Comparison of ENCODE assay signal across 15 mouse cellular contexts in genomic region chr3:135699523-135700264, GRCm38 (mm10). TPM values are rescaled to one million over a fixed set of nuclear protein-coding genes. Genes with fewer than 3 reads are reported as not detected.
DNase-seq lines count a peak whose midpoint lies in the region; ATAC-seq and TF ChIP-seq lines count a peak whose summit lies in the region.
"Had no signal": no experiment of that assay in that cellular context is flagged by ENCODE, and none has a peak within 500 bp of the region (broad histone marks: within the 10 kb centered on the region; RNA-seq: fewer than 3 reads in every experiment).

No protein-coding gene starts in this region.

- TF ChIP-seq EP300 in stomach, postnatal 0 days (optimal IDR thresholded peaks at IDR 0.05), result no peak

- 58% methylated on average over 10 of the region's 10 CpGs for WGBS in heart, embryonic 10.5 days
- WGBS in lung, embryonic 15.5 days, result 57% methylated on average over 10 of the region's 10 CpGs
- WGBS in stomach, postnatal 0 days, result 51% methylated on average over 10 of the region's 10 CpGs

- H3K36me3 ChIP-seq in heart, embryonic 10.5 days, result no peaks in the 10 kb centered on the region
- no peaks in the 10 kb centered on the region for H3K36me3 ChIP-seq in lung, embryonic 15.5 days
- H3K36me3 ChIP-seq in stomach, postnatal 0 days (ENCODE audit: control insufficient read depth, insufficient read depth, low read length), result no peaks in the 10 kb centered on the region
- H3K36me3 ChIP-seq: neural tube, embryonic 13.5 days had no signal

- H3K27me3 ChIP-seq in heart, embryonic 10.5 days (ENCODE audit: insufficient read depth, poor library complexity, severe bottlenecking), result no peaks in the 10 kb centered on the region
- H3K27me3 ChIP-seq in lung, embryonic 15.5 days, result no peaks in the 10 kb centered on the region
- H3K27me3 ChIP-seq in stomach, postnatal 0 days (ENCODE audit: control insufficient read depth, insufficient read depth, low read length), result no peaks in the 10 kb centered on the region
- H3K27me3 ChIP-seq: neural tube, embryonic 13.5 days had no signal

- intact Hi-C loops in heart, postnatal 36 days (cut with DNase I), result no loop called here
- intact Hi-C loops in heart, postnatal 10 days (cut with DNase I), result no loop called here
- intact Hi-C loops in left cerebral cortex, postnatal 10 days (cut with DNase I), result no loop called here

- DNase-seq in heart, embryonic 10.5 days (ENCODE audit: low spot score), result no peak
- DNase-seq in heart, postnatal 36 days, result no peak
- DNase-seq in lung, postnatal 4 days, result no peak
- peak; percentile 41 for DNase-seq in heart, postnatal 10 days
- no peak for DNase-seq in stomach, postnatal 0 days (ENCODE audit: low spot score)
- DNase-seq in cerebellum, postnatal 14 days, result no peak
- no peak for DNase-seq in left cerebral cortex, postnatal 10 days (ENCODE audit: extremely low spot score in 1 of 2, low spot score in 2 of 2)
- DNase-seq: gastrocnemius, postnatal 10 days; midbrain, embryonic 14.5 days; right cerebral cortex, adult 18-20 months; thymus, postnatal 25 days had no signal

- H3K27ac ChIP-seq in heart, embryonic 10.5 days, result 0 out of 2 replicates have a peak overlapping the region, but pooled peaks have one; percentile 17
- no peak overlapping the region for H3K27ac ChIP-seq in lung, embryonic 15.5 days
- peak overlapping the region; percentile 35; the same call in 1 of the 2 replicates for H3K27ac ChIP-seq in stomach, postnatal 0 days (replicated peaks)
- H3K27ac ChIP-seq: hindbrain, embryonic 14.5 days; layer of hippocampus, adult 2 months; neural tube, embryonic 13.5 days had no signal

- H3K4me2 ChIP-seq in lung, embryonic 15.5 days, result no peak overlapping the region
- H3K4me2 ChIP-seq in stomach, postnatal 0 days (replicated peaks; ENCODE audit: low read depth), result peak overlapping the region; percentile 23; the same call in 1 of the 2 replicates
- H3K4me2 ChIP-seq: hindbrain, embryonic 14.5 days; neural tube, embryonic 13.5 days had no signal

- TF ChIP-seq CTCF in stomach, postnatal 0 days (IDR thresholded peaks at IDR 0.05; ENCODE audit: low read depth), result no peak

- H3K4me3 ChIP-seq in heart, embryonic 10.5 days, result no peak overlapping the region
- H3K4me3 ChIP-seq in lung, embryonic 15.5 days, result no peak overlapping the region
- no peak overlapping the region for H3K4me3 ChIP-seq in stomach, postnatal 0 days (ENCODE audit: low read depth, low read length)
- H3K4me3 ChIP-seq: layer of hippocampus, adult 2 months; neural tube, embryonic 13.5 days had no signal

- peak; percentile 59; the same call in 1 of the 2 replicates for ATAC-seq in lung, embryonic 15.5 days (ENCODE audit: borderline replicate concordance, extremely low read depth, low FRiP score, low TSS enrichment)
- no peak for ATAC-seq in stomach, postnatal 0 days (ENCODE audit: low FRiP score, low TSS enrichment)

- H3K9ac ChIP-seq in lung, embryonic 15.5 days, result no peak overlapping the region
- no peak overlapping the region for H3K9ac ChIP-seq in stomach, postnatal 0 days (ENCODE audit: low read length)
- H3K9ac ChIP-seq: hindbrain, embryonic 14.5 days; neural tube, embryonic 13.5 days had no signal

- no peaks in the 10 kb centered on the region for H3K9me3 ChIP-seq in heart, embryonic 10.5 days
- no peaks in the 10 kb centered on the region for H3K9me3 ChIP-seq in lung, embryonic 15.5 days
- H3K9me3 ChIP-seq in stomach, postnatal 0 days (ENCODE audit: control insufficient read depth, low read length), result no peaks in the 10 kb centered on the region
- H3K9me3 ChIP-seq: neural tube, embryonic 13.5 days had no signal

- H3K4me1 ChIP-seq in heart, embryonic 10.5 days, result peaks cover 27% of the 10 kb centered on the region
- peaks cover 5% of the 10 kb centered on the region; the same call in 1 of the 2 replicates for H3K4me1 ChIP-seq in lung, embryonic 15.5 days
- peaks cover 4% of the 10 kb centered on the region; the same call in 1 of the 2 replicates for H3K4me1 ChIP-seq in stomach, postnatal 0 days (replicated peaks; ENCODE audit: control insufficient read depth, insufficient read depth)
- H3K4me1 ChIP-seq: neural tube, embryonic 13.5 days had no signal

RNA-seq across cellular contexts. Expression of gene Nfkb1, which starts 8.3 kb away (rescaled TPM):
- polyA plus RNA-seq in heart, embryonic 10.5 days (2016; fragmentation: Nextera tagmentation; extraction: Ambion mirVana), result 13.2 and 16.0 TPM in 2 replicates
- 10 to 100 TPM; 36.9 to 37.9 TPM for total RNA-seq in heart, postnatal 36 days (2021)
- polyA plus RNA-seq in lung, embryonic 15.5 days (2015; fragmentation: Nextera tagmentation; extraction: Ambion mirVana), result 28.2 and 30.7 TPM in 2 replicates
- total RNA-seq in heart, postnatal 10 days (2021), result 10 to 100 TPM; 49.5 to 52.2 TPM
- 13.7 and 16.7 TPM in 2 replicates for polyA plus RNA-seq in stomach, postnatal 0 days (2015; fragmentation: Nextera tagmentation; extraction: Ambion mirVana)
- 10 to 100 TPM; 16.9 to 18.3 TPM for total RNA-seq in left cerebral cortex, postnatal 10 days (2021)

Comparison
In these comparisons a context has a peak if more than half of its experiments do, and no peak if none do; other contexts are left out.
1. DNase-seq: peak in heart, postnatal 10 days (2 of 2); none in heart, embryonic 10.5 days (single experiment), heart, postnatal 36 days (0 of 2), lung, postnatal 4 days (0 of 2), stomach, postnatal 0 days (single experiment), cerebellum, postnatal 14 days (0 of 2) and left cerebral cortex, postnatal 10 days (0 of 2).